Mouse (Mus musculus): Measurements from ENCODE around the gene Ramp2. TPM values are rescaled to one million over a fixed set of nuclear protein-coding genes. Genes with fewer than 3 reads are reported as not detected.
A peak's percentile ranks its signal among the peaks of the same experiment; 100 is the strongest.

Gene Ramp2
- polyA plus RNA-seq, 1 experiment from 2014 or later, result 166 TPM

DNA sequence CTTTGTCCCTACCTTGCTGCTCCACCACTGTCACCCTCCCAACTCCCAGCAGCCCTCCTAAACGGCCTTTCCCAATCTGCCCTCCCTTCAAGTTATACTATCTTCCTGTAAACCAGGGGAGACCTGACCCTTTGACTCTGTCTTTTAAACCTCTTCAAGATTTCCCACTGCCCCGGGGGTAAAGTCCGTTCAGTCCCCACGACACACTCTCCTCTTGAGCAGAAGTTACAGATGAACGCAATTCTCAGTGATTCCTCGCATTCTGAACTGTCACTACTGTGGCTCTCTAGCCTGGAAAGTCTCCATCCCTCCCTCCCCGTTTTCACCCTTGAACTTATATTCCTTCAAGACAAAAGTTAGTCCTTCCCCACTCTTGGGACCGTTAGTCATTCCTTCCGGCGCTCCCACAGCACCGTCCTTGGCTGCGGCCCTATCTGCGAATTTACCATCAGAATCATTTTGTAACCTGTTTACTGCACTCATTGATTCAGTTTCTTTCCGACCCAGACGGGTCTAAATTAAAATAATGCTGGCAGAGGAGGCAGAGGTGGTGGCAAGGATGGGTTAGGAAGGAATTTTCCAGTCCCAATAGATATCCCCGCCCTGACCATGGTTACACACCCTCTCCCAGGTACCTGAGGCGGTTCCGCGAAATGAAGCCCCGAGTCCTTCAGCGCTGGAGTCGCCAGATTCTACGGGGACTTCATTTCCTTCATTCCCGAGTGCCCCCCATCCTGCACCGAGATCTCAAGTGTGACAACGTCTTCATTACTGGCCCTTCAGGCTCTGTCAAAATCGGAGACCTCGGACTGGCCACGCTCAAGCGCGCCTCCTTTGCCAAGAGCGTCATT, 17.5 kb downstream of the Ramp2 start:
- no peak for DNase-seq (ENCODE audit: low spot score)
- Histone ChIP-seq H3K4me1 (peaks cover 69% of the 10 kb centered on the region), H3K9me3 (no peaks in the 10 kb centered on the region), H3K27ac (no peak overlapping the region), H3K27me3 (ENCODE audit: insufficient read depth, poor library complexity, severe bottlenecking) (peaks cover 58% of the 10 kb centered on the region), H3K4me3 (peak overlapping the region; percentile 73), H3K36me3 (no peaks in the 10 kb centered on the region)
- 7% methylated on average over 32 of the region's 32 CpGs for WGBS

DNA sequence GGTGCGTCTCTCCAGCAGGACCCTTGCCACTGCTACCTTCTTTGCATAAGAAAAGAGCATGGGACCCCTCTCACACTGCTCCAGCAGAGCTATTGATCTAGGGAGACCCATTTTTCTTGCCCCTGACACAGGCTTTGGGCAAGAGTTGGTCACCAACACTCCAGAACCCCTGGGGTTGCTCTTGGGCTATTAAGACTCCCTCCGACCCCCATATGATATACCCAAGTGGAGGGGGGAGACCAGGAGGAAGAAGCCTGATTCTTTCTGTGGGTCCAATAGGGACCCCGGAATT, 18.1 kb downstream of the Ramp2 start:
- Histone ChIP-seq H3K36me3 (no peaks in the 10 kb centered on the region), H3K9me3 (no peaks in the 10 kb centered on the region), H3K27me3 (ENCODE audit: insufficient read depth, poor library complexity, severe bottlenecking) (peaks cover 58% of the 10 kb centered on the region), H3K4me1 (peaks cover 70% of the 10 kb centered on the region), H3K27ac (no peak overlapping the region), H3K4me3 (0 out of 2 replicates have a peak overlapping the region, but pooled peaks have one; percentile 7)
- no peak for DNase-seq (ENCODE audit: low spot score)
- WGBS, result 25% methylated on average over 3 of the region's 3 CpGs

DNA sequence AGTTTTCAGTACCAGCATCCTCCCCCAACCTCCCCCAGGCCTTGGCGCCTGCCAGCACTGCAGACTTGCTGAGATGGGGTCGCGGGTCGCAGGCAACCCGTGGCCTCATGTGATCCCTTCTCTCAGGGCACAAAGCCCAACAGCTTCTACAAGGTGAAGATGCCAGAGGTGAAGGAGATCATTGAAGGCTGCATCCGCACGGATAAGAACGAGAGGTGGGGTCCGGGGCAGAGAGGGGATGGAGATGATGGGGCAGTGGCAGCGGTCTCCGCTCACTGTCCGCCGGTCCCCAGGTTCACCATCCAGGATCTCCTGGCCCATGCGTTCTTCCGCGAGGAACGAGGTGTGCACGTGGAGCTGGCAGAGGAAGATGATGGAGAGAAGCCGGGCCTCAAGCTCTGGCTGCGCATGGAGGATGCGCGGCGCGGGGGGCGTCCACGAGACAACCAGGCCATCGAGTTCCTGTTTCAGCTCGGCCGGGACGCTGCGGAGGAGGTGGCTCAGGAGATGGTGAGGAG, 19.2 kb downstream of the Ramp2 start:
- Histone ChIP-seq H3K4me1 (peaks cover 70% of the 10 kb centered on the region), H3K9me3 (no peaks in the 10 kb centered on the region), H3K27me3 (ENCODE audit: insufficient read depth, poor library complexity, severe bottlenecking) (peaks cover 58% of the 10 kb centered on the region), H3K27ac (0 out of 2 replicates have a peak overlapping the region, but pooled peaks have one; percentile 25), H3K36me3 (no peaks in the 10 kb centered on the region), H3K4me3 (peak overlapping the region; percentile 54)
- 8% methylated on average over 31 of the region's 31 CpGs for WGBS
- no peak for DNase-seq (ENCODE audit: low spot score)

DNA sequence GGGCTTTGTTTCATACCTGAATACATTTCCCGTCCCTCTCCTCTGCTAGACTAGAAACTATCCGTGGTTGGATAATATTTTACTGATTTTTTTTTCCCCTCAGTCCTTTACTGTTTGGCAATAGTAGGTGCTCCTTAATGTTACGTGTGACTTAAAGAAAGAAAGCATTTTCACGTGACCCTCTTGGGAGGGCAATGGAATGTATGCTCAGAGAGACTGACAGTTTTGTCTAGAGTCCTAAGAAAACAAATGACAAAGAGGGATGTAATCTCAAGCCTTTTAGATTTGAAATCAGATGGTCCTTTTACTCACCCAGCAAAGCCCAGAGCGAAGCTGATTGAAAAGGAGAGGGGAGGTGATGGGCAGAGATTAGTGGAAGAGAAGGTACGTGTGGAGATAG, 20.1 kb downstream of the Ramp2 start:
- WGBS, result 34% methylated on average over 6 of the region's 6 CpGs
- Histone ChIP-seq H3K4me1 (peaks cover 62% of the 10 kb centered on the region), H3K4me3 (peak overlapping the region; percentile 54; the same call in 1 of the 2 replicates)

DNA sequence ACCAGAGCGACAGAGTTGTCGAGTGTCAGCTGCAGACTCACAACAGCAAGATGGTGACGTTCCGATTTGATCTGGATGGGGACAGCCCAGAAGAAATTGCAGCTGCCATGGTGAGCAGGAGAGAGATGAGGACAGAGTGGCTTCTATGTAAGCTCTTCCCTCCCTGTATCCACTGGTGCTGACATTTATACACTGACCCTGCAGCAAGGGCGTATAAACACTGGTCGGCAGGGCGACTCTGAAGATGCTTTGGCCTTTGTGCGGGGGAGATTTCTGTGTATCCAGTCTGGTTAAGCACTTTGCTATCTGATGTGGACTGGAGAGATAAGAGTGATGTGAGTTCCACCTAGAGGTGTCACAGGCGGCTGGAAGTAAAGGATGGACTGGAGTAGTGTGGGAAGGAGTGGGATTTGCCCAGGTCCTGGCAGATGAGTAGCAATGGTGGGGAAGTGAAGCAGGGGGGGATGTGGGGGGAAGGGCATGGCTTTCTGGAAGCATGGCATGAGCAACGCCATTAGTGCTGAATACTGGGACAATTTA, 23.8 kb downstream of the Ramp2 start:
- H3K27ac ChIP-seq, result peak overlapping the region; percentile 17; the same call in 1 of the 2 replicates
- 18% methylated on average over 10 of the region's 10 CpGs for WGBS
- no peaks in the 10 kb centered on the region for H3K36me3 ChIP-seq
- H3K4me3 ChIP-seq, result peak overlapping the region; percentile 37
- no peak for DNase-seq (ENCODE audit: low spot score)
- peaks cover 24% of the 10 kb centered on the region for H3K27me3 ChIP-seq (ENCODE audit: insufficient read depth, poor library complexity, severe bottlenecking)
- H3K9me3 ChIP-seq, result no peaks in the 10 kb centered on the region
- H3K4me1 ChIP-seq, result peaks cover 29% of the 10 kb centered on the region

More for the DNA sequence above, 20.1 kb downstream of the Ramp2 start:
- Histone ChIP-seq H3K36me3 (no peaks in the 10 kb centered on the region), H3K27me3 (ENCODE audit: insufficient read depth, poor library complexity, severe bottlenecking) (peaks cover 58% of the 10 kb centered on the region), H3K9me3 (no peaks in the 10 kb centered on the region), H3K27ac (no peak overlapping the region)
- DNase-seq (ENCODE audit: low spot score), result no peak

DNA sequence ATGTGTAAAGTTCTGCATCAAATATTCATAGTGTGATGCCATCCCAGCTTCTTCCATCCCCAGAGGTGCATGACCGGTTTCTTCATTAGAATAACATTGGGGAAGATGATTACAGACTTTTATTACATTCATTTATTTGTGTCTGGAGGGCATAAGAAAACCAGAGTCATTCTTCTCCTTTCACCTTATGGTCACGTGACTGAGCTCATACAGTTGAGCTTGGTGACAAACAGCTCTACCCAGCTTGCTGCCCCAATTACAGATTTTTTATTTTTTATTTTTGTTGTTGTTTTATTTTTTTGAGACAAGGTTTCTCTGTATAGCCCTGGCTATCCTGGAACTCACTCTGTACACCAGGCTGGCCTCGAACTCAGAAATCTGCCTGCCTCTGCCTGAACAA, 26.6 kb downstream of the Ramp2 start:
- H3K27ac ChIP-seq, result no peak overlapping the region
- no peak for DNase-seq (ENCODE audit: low spot score)
- H3K4me1 ChIP-seq, result peaks cover 43% of the 10 kb centered on the region
- no peaks in the 10 kb centered on the region for H3K9me3 ChIP-seq
- peaks cover 22% of the 10 kb centered on the region for H3K36me3 ChIP-seq
- H3K27me3 ChIP-seq (ENCODE audit: insufficient read depth, poor library complexity, severe bottlenecking), result peaks cover 16% of the 10 kb centered on the region
- 85% methylated on average over 3 of the region's 3 CpGs for WGBS
- no peak overlapping the region for H3K4me3 ChIP-seq

DNA sequence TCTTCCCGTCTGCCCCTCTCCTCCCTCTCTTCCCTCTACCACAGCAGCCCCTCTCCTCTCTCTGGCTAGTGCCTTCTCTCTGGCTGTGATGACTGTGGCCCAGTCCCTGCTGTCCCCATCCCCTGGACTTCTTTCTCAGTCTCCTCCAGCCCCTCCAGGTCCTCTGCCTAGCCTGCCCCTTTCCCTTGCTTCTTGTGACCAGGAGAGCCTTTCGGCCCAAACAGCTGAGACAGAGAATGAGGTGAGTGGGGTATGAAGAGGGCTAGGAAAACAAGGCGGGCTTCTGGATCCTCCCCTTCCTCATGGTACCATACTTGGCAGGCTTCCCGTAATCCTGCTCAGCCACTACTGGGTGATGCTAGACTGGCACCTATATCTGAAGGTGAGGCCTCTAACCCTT, 29.5 kb downstream of the Ramp2 start:
- peak overlapping the region; percentile 42; the same call in 1 of the 2 replicates for H3K27ac ChIP-seq
- peaks cover 41% of the 10 kb centered on the region for H3K4me1 ChIP-seq
- DNase-seq (ENCODE audit: low spot score), result no peak
- peaks cover 22% of the 10 kb centered on the region for H3K36me3 ChIP-seq
- 72% methylated on average over 4 of the region's 4 CpGs for WGBS
- H3K9me3 ChIP-seq, result no peaks in the 10 kb centered on the region
- H3K27me3 ChIP-seq (ENCODE audit: insufficient read depth, poor library complexity, severe bottlenecking), result peaks cover 18% of the 10 kb centered on the region
- H3K4me3 ChIP-seq, result no peak overlapping the region

DNA sequence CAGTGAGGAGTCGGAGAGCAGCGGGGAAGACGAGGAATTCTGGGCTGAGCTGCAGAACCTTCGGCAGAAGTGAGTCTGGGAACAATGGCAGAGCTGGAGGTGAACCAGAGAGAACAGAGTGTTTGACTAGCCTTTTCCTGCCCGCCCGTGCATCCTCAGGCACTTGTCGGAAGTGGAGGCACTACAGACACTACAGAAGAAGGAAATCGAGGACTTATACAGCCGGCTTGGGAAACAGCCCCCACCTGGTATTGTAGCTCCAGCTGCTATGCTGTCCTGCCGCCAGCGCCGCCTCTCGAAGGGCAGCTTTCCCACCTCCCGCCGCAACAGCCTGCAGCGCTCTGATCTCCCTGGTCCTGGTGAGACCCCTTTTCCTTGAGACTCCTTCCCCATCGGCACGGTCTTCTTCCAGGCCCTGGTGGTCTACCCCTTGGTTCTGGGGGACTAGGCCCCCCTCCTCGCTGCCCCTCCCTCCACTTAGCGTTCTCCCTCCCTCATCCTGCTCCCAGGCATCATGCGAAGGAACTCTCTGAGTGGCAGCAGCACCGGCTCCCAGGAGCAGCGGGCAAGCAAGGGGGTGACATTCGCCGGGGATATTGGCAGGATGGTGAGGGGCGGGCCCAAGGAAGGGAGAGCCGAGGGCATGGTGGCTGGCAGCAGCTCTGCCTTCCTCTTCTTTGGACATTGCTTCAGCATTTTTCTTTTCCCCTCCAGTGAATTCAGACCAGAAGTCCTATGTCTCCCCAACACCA, 30.7 kb downstream of the Ramp2 start:
- H3K4me3 ChIP-seq, result peak overlapping the region; percentile 25
- H3K4me1 ChIP-seq, result peaks cover 41% of the 10 kb centered on the region
- H3K36me3 ChIP-seq, result peaks cover 22% of the 10 kb centered on the region
- H3K27ac ChIP-seq, result peak overlapping the region; percentile 53
- WGBS, result 34% methylated on average over 27 of the region's 27 CpGs
- peaks cover 22% of the 10 kb centered on the region for H3K27me3 ChIP-seq (ENCODE audit: insufficient read depth, poor library complexity, severe bottlenecking)
- no peaks in the 10 kb centered on the region for H3K9me3 ChIP-seq
- DNase-seq (ENCODE audit: low spot score), result no peak

DNA sequence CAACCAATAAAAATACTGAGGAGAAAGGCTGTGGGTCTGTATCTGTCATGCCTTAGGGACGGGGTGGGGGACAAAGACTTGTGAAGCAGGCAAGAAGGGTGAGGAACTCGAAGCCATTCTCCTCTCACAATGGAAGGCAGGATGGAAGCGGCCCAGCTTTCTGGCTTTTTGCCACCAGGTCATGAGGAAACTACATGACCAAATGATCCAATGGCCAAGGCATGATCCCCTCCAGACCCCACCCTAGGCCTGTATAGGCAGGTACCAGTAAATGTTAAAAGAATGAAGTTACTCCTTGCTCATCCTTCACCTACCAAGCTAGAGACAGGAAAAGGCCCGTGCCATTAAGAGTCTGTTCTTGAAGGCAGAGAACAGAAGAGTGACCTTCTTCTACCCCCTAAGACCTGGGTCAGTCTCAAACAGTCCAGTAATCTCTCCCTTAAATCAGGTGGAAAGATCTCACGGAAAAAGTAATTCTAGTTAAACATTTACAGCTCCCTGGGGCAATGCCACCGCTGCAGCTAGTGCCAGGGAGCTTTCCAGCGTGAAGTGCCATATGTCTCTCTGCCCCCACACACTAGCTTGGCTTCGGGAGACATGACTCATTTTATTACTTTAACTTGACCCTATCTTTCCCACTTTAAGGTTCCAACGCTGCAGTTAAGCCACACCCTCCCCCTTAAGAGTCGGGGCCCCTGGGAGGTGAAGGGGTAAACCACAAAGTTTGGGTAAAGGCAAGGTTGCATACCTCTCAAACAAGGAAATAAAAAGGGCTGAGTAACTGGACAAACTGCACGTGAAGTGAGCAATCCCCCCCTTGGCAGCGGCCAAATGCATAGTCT, 31.8 kb downstream of the Ramp2 start:
- Histone ChIP-seq H3K36me3 (peaks cover 22% of the 10 kb centered on the region), H3K9me3 (no peaks in the 10 kb centered on the region), H3K4me1 (peaks cover 41% of the 10 kb centered on the region), H3K27ac (peak overlapping the region; percentile 90), H3K27me3 (ENCODE audit: insufficient read depth, poor library complexity, severe bottlenecking) (peaks cover 22% of the 10 kb centered on the region), H3K4me3 (peak overlapping the region; percentile 82)
- DNase-seq (ENCODE audit: low spot score), result no peak
- WGBS, result 70% methylated on average over 12 of the region's 12 CpGs

DNA sequence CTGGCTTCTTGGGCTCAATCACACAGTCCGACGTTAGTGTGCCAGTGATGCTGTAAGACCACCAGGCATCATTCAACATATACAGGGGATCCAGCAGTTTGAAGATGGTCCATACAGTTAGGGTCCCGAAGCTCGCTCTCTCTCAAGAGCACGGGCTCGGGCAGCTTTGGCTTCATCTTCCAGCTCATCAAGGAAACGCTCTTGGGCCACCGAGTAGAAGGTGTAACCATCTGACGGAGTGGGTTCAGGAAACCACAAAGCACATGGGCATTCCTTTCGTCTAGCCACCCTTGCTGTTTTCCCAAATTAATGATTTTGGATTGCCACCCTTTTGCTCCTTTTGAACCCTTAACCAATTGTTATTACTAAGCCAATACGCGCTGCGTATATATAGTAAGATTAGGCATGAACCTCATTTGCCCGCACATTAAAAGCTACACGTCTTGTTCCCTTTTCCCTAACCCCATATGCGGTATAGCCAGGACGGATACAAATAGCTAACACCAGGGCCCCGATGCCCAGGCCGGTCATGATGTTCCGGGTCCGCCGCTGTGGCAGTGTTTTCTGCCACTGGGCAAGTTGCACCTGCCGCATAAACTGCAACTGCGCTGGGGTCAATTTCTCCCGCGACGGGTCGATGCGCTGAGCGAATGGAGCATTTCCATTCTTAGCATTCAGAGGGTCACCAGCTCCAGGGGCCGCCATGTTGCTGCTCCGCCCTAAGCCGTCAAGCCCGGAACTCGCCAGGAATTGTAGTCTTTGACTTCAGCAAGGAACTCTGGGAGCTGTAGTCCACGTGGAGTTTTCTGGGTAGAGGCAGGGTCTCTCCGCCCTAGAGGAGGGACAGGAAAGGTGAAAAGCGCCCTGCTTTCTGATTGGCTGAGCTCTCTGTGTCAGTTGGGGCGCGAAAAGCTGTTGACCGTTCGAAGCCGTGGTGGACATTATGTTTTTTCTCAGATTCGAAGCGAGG, 32.7 kb downstream of the Ramp2 start, which contains the start of the genes Cntd1 and Coa3:
Gene Cntd1, plus strand, starts transcription at position 790 of the 970 bp plus-strand sequence.
Gene Coa3, minus strand, starts transcription at position 892 of the 970 bp plus-strand sequence.
- 10% methylated on average over 45 of the region's 45 CpGs for WGBS
- peaks cover 25% of the 10 kb centered on the region for H3K27me3 ChIP-seq (ENCODE audit: insufficient read depth, poor library complexity, severe bottlenecking)
- peak; percentile 97 for DNase-seq (ENCODE audit: low spot score)
- H3K36me3 ChIP-seq, result peaks cover 22% of the 10 kb centered on the region
- peaks cover 41% of the 10 kb centered on the region for H3K4me1 ChIP-seq
- H3K27ac ChIP-seq, result peak within 1 kb of the TSS; percentile 90
- H3K4me3 ChIP-seq, result peak within 1 kb of the TSS; percentile 82
- H3K9me3 ChIP-seq, result no peaks in the 10 kb centered on the region

DNA sequence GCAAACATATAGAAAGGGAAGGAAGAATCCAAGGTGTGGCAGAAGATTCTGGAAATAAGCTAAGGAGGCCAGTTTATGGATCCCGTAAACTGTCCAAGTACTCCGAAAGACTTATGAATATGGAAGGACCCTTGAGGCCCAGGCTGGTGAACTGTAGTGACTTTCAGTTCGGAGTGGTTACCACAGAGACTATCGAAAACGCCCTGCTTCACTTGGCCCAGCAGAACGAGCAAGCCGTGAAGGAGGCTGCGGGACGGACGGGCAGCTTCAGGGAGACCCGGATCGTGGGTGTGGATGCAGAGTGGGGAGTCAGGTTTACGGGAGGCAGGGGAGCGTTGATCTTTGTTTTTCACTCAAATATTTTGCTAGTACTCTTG, 33.4 kb downstream of the Ramp2 start:
- WGBS, result 56% methylated on average over 14 of the region's 14 CpGs
- Histone ChIP-seq H3K4me1 (peaks cover 41% of the 10 kb centered on the region), H3K9me3 (no peaks in the 10 kb centered on the region), H3K4me3 (peak overlapping the region; percentile 82), H3K27me3 (ENCODE audit: insufficient read depth, poor library complexity, severe bottlenecking) (peaks cover 25% of the 10 kb centered on the region), H3K27ac (peak overlapping the region; percentile 90), H3K36me3 (peaks cover 22% of the 10 kb centered on the region)
- no peak for DNase-seq (ENCODE audit: low spot score)
